Mouse (Mus musculus): ENCODE results near the gene Dph1.

DNA sequence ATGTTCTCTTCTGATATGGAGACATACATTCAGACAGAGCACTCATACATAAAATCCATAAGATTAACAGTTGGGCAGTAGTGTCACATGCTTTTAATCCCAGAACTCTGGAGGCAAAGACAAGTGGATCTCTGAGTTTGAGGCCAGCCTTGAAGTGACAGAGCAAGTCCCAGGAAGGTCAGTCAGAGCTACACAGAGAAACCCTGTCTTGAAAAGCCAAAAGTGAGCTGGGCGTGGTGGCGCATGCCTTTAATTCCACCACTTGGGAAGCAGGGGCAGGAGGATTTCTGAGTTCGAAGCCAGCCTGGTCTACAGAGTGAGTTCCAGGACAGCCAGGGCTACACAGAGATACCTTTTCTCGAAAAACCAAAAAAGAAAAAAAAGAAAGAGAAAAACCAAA is 33.8 kb upstream of the Dph1 start:
- TF ChIP-seq CTCF (IDR thresholded peaks at IDR 0.05; ENCODE audit: borderline replicate concordance, extremely low read depth, insufficient read depth, insufficient read length) (no peak), POLR2A (IDR thresholded peaks at IDR 0.05; ENCODE audit: borderline replicate concordance, extremely low read depth, insufficient read depth, insufficient read length, poor library complexity, severe bottlenecking) (no peak)
